Mouse (Mus musculus) spleen, postnatal 36 days (tissue): ENCODE measurements around the gene Sox2.

ENCODE experiments used
- DNase-seq, 2 experiments: peaks; one replicate each; pipeline ENCODE4 v3.0.0; 2022; ENCODE audit warnings: low spot score in 2 of 2, mixed read lengths in 1 of 2

The Sox2 gene

GRCm38 (mm10) chr3:34660542-34661290 lies 10.5 kb downstream of the Sox2 start:
- DNase-seq, result no peak

GRCm38 (mm10) chr3:34661341-34662007 lies 11.3 kb downstream of the Sox2 start:
- no peak for DNase-seq

- no peak for DNase-seq
Measured at GRCm38 (mm10) chr3:34662008-34662711, 12.0 kb downstream of the Sox2 start.

- no peak for DNase-seq
Measured at GRCm38 (mm10) chr3:34662712-34663655, 12.8 kb downstream of the Sox2 start.

GRCm38 (mm10) chr3:34663701-34664635 lies 13.8 kb downstream of the Sox2 start:
- no peak for DNase-seq

- DNase-seq, result no peak
Measured at GRCm38 (mm10) chr3:34664636-34665531, 14.7 kb downstream of the Sox2 start.

GRCm38 (mm10) chr3:34665751-34666665 lies 15.8 kb downstream of the Sox2 start:
- DNase-seq, result no peak

GRCm38 (mm10) chr3:34667180-34667579 lies 17.0 kb downstream of the Sox2 start:
- DNase-seq, result no peak

- no peak for DNase-seq
Measured at GRCm38 (mm10) chr3:34667881-34668817, 17.9 kb downstream of the Sox2 start.

GRCm38 (mm10) chr3:34671024-34671660 lies 20.9 kb downstream of the Sox2 start:
- DNase-seq, result no peak

GRCm38 (mm10) chr3:34678840-34679239 lies 28.6 kb downstream of the Sox2 start:
- DNase-seq, result no peak

GRCm38 (mm10) chr3:34679439-34679838 lies 29.2 kb downstream of the Sox2 start:
- no peak for DNase-seq

- no peak for DNase-seq
Measured at GRCm38 (mm10) chr3:34679921-34680320, 29.7 kb downstream of the Sox2 start.

- no peak for DNase-seq
Measured at GRCm38 (mm10) chr3:34688072-34688471, 37.9 kb downstream of the Sox2 start.

GRCm38 (mm10) chr3:34691703-34692393 lies 41.6 kb downstream of the Sox2 start:
- DNase-seq, result no peak

- DNase-seq, result no peak
Measured at GRCm38 (mm10) chr3:34692394-34692745, 42.2 kb downstream of the Sox2 start.
